Mouse (Mus musculus) cerebellum, adult 11-12 months (tissue): ENCODE measurements around the gene Narf.

Source experiments
- DNase-seq: peaks from one replicate; pipeline ENCODE4 v3.0.0; 2022

Gene Narf

GRCm38 (mm10) chr11:121236564-121237344, at the start of gene Narf:
Gene Narf, plus strand, starts transcription at chr11:121237253.
- peak; percentile 100 for DNase-seq

GRCm38 (mm10) chr11:121189681-121190080, 47.4 kb upstream of the Narf start:
- peak; percentile 48 for DNase-seq

GRCm38 (mm10) chr11:121192742-121193141, 44.3 kb upstream of the Narf start:
- no peak for DNase-seq

- no peak for DNase-seq
These were observed 43.6 kb upstream of the Narf start for GRCm38 (mm10) chr11:121193415-121193814.

GRCm38 (mm10) chr11:121198622-121199021, 38.4 kb upstream of the Narf start:
- no peak for DNase-seq

GRCm38 (mm10) chr11:121199851-121200250, 37.2 kb upstream of the Narf start:
- no peak for DNase-seq

GRCm38 (mm10) chr11:121200781-121201180, 36.3 kb upstream of the Narf start:
- no peak for DNase-seq

- DNase-seq: no peak
These were observed 35.4 kb upstream of the Narf start for GRCm38 (mm10) chr11:121201436-121202198.

- DNase-seq: no peak
These were observed 33.2 kb upstream of the Narf start for GRCm38 (mm10) chr11:121203859-121204160.

GRCm38 (mm10) chr11:121204161-121205006, 32.7 kb upstream of the Narf start, which contains the start of the genes Hexdc and Ogfod3:
Gene Hexdc, plus strand, starts transcription at chr11:121204433.
Gene Ogfod3, minus strand, starts transcription at chr11:121204711.
- DNase-seq: peak; percentile 95

GRCm38 (mm10) chr11:121216831-121217230, 20.2 kb upstream of the Narf start:
- DNase-seq: no peak

- no peak for DNase-seq
These were observed 17.3 kb upstream of the Narf start for GRCm38 (mm10) chr11:121219776-121220175.

- DNase-seq: no peak
These were observed 16.3 kb upstream of the Narf start for GRCm38 (mm10) chr11:121220771-121221170.

GRCm38 (mm10) chr11:121221321-121222010, 15.6 kb upstream of the Narf start:
- peak; percentile 73 for DNase-seq

GRCm38 (mm10) chr11:121228129-121229017, 8.7 kb upstream of the Narf start:
- no peak for DNase-seq

GRCm38 (mm10) chr11:121229018-121229439, 8.0 kb upstream of the Narf start, which contains the start of gene Cybc1:
Gene Cybc1, minus strand, starts transcription at chr11:121229322.
- peak; percentile 77 for DNase-seq

GRCm38 (mm10) chr11:121231191-121231590, 5.9 kb upstream of the Narf start:
- no peak for DNase-seq

GRCm38 (mm10) chr11:121231628-121232291, 5.3 kb upstream of the Narf start:
- no peak for DNase-seq

- DNase-seq: no peak
These were observed 4.3 kb upstream of the Narf start for GRCm38 (mm10) chr11:121232706-121233105.

- DNase-seq: no peak
These were observed 1.4 kb upstream of the Narf start for GRCm38 (mm10) chr11:121235475-121236238.
